Comparison of ENCODE assay signal across 10 mouse cellular contexts in genomic region chr2:105688011-105688410, GRCm38 (mm10). TPM values are rescaled to one million over a fixed set of nuclear protein-coding genes. Genes with fewer than 3 reads are reported as not detected.
DNase-seq lines count a peak whose midpoint lies in the region; ATAC-seq lines count a peak whose summit lies in the region.
"Had no signal": no experiment of that assay in that cellular context is flagged by ENCODE, and none has a peak within 500 bp of the region (broad histone marks: within the 10 kb centered on the region; RNA-seq: fewer than 3 reads in every experiment).

No protein-coding gene starts in this region.

- H3K4me2 ChIP-seq in heart, embryonic 14.5 days (ENCODE audit: low read length), result peak overlapping the region; percentile 67
- H3K4me2 ChIP-seq in hindbrain, embryonic 14.5 days (replicated peaks), result peak overlapping the region; percentile 40
- H3K4me2 ChIP-seq in midbrain, embryonic 13.5 days (replicated peaks), result peak overlapping the region; percentile 46

- WGBS in heart, embryonic 14.5 days, result under 1% methylated on average over 17 of the region's 17 CpGs
- under 1% methylated on average over 17 of the region's 17 CpGs for WGBS in embryonic facial prominence, embryonic 10.5 days
- 5% methylated on average over 17 of the region's 17 CpGs for WGBS in hindbrain, embryonic 14.5 days
- 0% methylated on average over 17 of the region's 17 CpGs for WGBS in midbrain, embryonic 13.5 days

- H3K9me3 ChIP-seq in heart, embryonic 14.5 days (ENCODE audit: control insufficient read depth, low read length), result no peaks in the 10 kb centered on the region
- no peaks in the 10 kb centered on the region for H3K9me3 ChIP-seq in embryonic facial prominence, embryonic 10.5 days
- H3K9me3 ChIP-seq in hindbrain, embryonic 14.5 days (ENCODE audit: control insufficient read depth, low read length), result no peaks in the 10 kb centered on the region
- H3K9me3 ChIP-seq in midbrain, embryonic 13.5 days, result no peaks in the 10 kb centered on the region
- H3K9me3 ChIP-seq: G1E had no signal

- no peaks in the 10 kb centered on the region for H3K36me3 ChIP-seq in heart, embryonic 14.5 days (ENCODE audit: control insufficient read depth, insufficient read depth, low read length)
- peaks cover 7% of the 10 kb centered on the region for H3K36me3 ChIP-seq in embryonic facial prominence, embryonic 10.5 days (replicated peaks)
- no peaks in the 10 kb centered on the region for H3K36me3 ChIP-seq in hindbrain, embryonic 14.5 days (replicated peaks; ENCODE audit: control insufficient read depth, insufficient read depth)
- no peaks in the 10 kb centered on the region for H3K36me3 ChIP-seq in midbrain, embryonic 13.5 days

- H3K4me3 ChIP-seq in heart, embryonic 14.5 days (ENCODE audit: control insufficient read depth in 1 of 2, insufficient read depth in 1 of 2, low read depth in 1 of 2, low read length in 2 of 2), result peak overlapping the region; percentile 20 to 31
- H3K4me3 ChIP-seq in embryonic facial prominence, embryonic 10.5 days, result peak overlapping the region; percentile 42
- H3K4me3 ChIP-seq in hindbrain, embryonic 14.5 days (replicated peaks; ENCODE audit: low read length), result peak overlapping the region; percentile 7
- H3K4me3 ChIP-seq in midbrain, embryonic 13.5 days (replicated peaks), result peak overlapping the region; percentile 26

- H3K9ac ChIP-seq in heart, embryonic 14.5 days (ENCODE audit: low read length), result no peak overlapping the region
- H3K9ac ChIP-seq in hindbrain, embryonic 14.5 days, result 0 out of 2 replicates have a peak overlapping the region, but pooled peaks have one; percentile 7
- peak overlapping the region; percentile 19; the same call in 1 of the 2 replicates for H3K9ac ChIP-seq in midbrain, embryonic 13.5 days (replicated peaks)

- DNase-seq in heart, postnatal 4 days, result no peak
- no peak for DNase-seq in embryonic facial prominence, embryonic 10.5 days (ENCODE audit: low spot score)
- peak; percentile 41 for DNase-seq in hindbrain, embryonic 14.5 days (ENCODE audit: low spot score)
- DNase-seq in frontal cortex, postnatal 25 days (ENCODE audit: low spot score in 2 of 2), result no peak
- DNase-seq in Muller cell, postnatal 12 days (ENCODE audit: inconsistent ontology term), result no peak
- no peak for DNase-seq in gastrocnemius, adult 18-20 months (ENCODE audit: low spot score)
- DNase-seq: layer of hippocampus, adult 9-11 months had no signal

- ATAC-seq in heart, embryonic 14.5 days (ENCODE audit: insufficient number of reproducible peaks, insufficient read depth, low FRiP score, low read depth), result no peak
- ATAC-seq in hindbrain, embryonic 14.5 days (ENCODE audit: low FRiP score), result no peak
- no peak for ATAC-seq in midbrain, embryonic 13.5 days

- peaks cover 5 to 19% of the 10 kb centered on the region in 2 experiments; a peak in 3 of 4 replicates for H3K4me1 ChIP-seq in heart, embryonic 14.5 days (ENCODE audit: control insufficient read depth in 2 of 2, insufficient read depth in 2 of 2, low read length in 2 of 2)
- peaks cover 49% of the 10 kb centered on the region for H3K4me1 ChIP-seq in embryonic facial prominence, embryonic 10.5 days
- H3K4me1 ChIP-seq in hindbrain, embryonic 14.5 days (replicated peaks; ENCODE audit: control insufficient read depth, insufficient read depth, low read length), result peaks cover 15% of the 10 kb centered on the region
- peaks cover 36% of the 10 kb centered on the region for H3K4me1 ChIP-seq in midbrain, embryonic 13.5 days (replicated peaks)

- H3K27me3 ChIP-seq in heart, embryonic 14.5 days (ENCODE audit: control insufficient read depth, insufficient read depth, low read length), result peaks cover 96% of the 10 kb centered on the region
- H3K27me3 ChIP-seq in embryonic facial prominence, embryonic 10.5 days (replicated peaks; ENCODE audit: low read depth, poor library complexity, severe bottlenecking), result peaks cover 100% of the 10 kb centered on the region
- H3K27me3 ChIP-seq in hindbrain, embryonic 14.5 days (ENCODE audit: control insufficient read depth, insufficient read depth, low read length), result peaks cover 91% of the 10 kb centered on the region
- H3K27me3 ChIP-seq in midbrain, embryonic 13.5 days, result peaks cover 94% of the 10 kb centered on the region

- H3K27ac ChIP-seq in heart, embryonic 14.5 days (replicated peaks in 1 of 2; ENCODE audit: control insufficient read depth in 1 of 2, insufficient read depth in 1 of 2, low read depth in 2 of 2, low read length in 2 of 2), result no peak overlapping the region
- 0 out of 2 replicates have a peak overlapping the region, but pooled peaks have one; percentile 26 for H3K27ac ChIP-seq in embryonic facial prominence, embryonic 10.5 days (replicated peaks)
- H3K27ac ChIP-seq in hindbrain, embryonic 14.5 days, result peak overlapping the region; percentile 48; the same call in 1 of the 2 replicates
- H3K27ac ChIP-seq in midbrain, embryonic 13.5 days, result peak overlapping the region; percentile 74

RNA-seq across cellular contexts. Expression of gene Pax6, which starts 19.3 kb away (rescaled TPM):
- polyA plus RNA-seq in heart, embryonic 14.5 days (2014; fragmentation: Nextera tagmentation; extraction: Ambion mirVana), result 0.12 and 0.23 TPM in 2 replicates
- under 1 TPM in 1 of 2 experiments, not detected in 1; 0.61 TPM for total RNA-seq in heart, postnatal 4 days (2021)
- polyA plus RNA-seq in embryonic facial prominence, embryonic 10.5 days (2016; fragmentation: Nextera tagmentation; extraction: Ambion mirVana), result 13.0 and 22.3 TPM in 2 replicates
- 26.9 and 28.1 TPM in 2 replicates for polyA plus RNA-seq in hindbrain, embryonic 14.5 days (2014; fragmentation: Nextera tagmentation; extraction: Ambion mirVana)
- polyA plus RNA-seq in midbrain, embryonic 13.5 days (2015; fragmentation: Nextera tagmentation; extraction: Ambion mirVana), result 39.9 and 40.9 TPM in 2 replicates
- not detected for total RNA-seq in gastrocnemius, adult 18-20 months (2021)

Comparison
In these comparisons a context has a peak if more than half of its experiments do, and no peak if none do; other contexts are left out.
1. H3K27ac ChIP-seq: peak in embryonic facial prominence, embryonic 10.5 days (single experiment), hindbrain, embryonic 14.5 days (single experiment) and midbrain, embryonic 13.5 days (single experiment); none in heart, embryonic 14.5 days (0 of 2).
2. RNA of gene Pax6, which starts 19.3 kb away (polyA plus RNA-seq): 39.9 to 40.9 TPM in midbrain, embryonic 13.5 days, 26.9 to 28.1 TPM in hindbrain, embryonic 14.5 days and 13.0 to 22.3 TPM in embryonic facial prominence, embryonic 10.5 days; 0.12 to 0.23 TPM in heart, embryonic 14.5 days; every median in the first group is over 10 times any median in the second.
3. Peak in every context shown above with its lines, with median percentiles within 50 percentile points of each other: H3K4me2 ChIP-seq and H3K4me3 ChIP-seq.